In the genomic region with DNA sequence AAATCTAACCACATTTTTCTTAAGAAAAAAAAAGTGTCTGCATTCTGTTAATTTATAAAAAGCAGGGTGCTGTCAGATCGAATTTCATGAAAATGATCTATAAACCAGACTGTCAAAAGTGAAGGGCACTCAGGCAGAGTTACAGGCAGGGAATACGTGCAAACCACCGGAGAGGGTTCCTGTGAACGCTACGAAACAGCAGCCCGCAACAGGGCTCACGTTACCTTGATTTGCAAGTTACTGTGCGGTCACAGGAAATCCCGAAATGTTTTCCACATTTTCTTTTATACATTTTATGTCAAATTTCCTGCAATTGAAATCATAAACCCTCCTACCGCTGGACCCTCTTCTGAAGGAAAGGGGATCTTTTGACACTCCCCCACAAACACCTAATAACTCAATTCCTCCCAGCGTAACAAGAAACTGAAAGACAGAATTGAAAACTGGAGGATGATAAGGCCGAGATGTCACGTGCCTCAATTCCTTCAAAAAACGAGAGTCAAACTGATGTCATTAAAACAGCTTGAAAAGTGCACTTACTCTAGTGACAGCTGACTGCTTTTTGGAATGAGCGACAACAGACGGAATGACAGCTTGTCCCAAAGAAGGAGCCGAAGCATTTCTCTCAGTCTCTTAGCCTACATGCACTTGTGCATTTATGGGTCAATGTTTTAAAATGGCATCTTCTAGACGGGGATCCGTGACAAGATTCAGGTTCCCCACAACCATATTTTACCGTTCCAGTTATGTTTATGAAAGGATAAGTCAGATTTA, we compare ENCODE assay signal across 16 mouse cellular contexts. TPM values are rescaled to one million over a fixed set of nuclear protein-coding genes. Genes with fewer than 3 reads are reported as not detected.
DNase-seq lines count a peak whose midpoint lies in the region; ATAC-seq and TF ChIP-seq lines count a peak whose summit lies in the region.
"Had no signal": no experiment of that assay in that cellular context is flagged by ENCODE, and none has a peak within 500 bp of the region (broad histone marks: within the 10 kb centered on the region; RNA-seq: fewer than 3 reads in every experiment).

No protein-coding gene starts in this region.

- no peak overlapping the region for H3K4me3 ChIP-seq in layer of hippocampus, adult 2 months
- H3K4me3 ChIP-seq in embryonic facial prominence, embryonic 13.5 days, result no peak overlapping the region
- peak overlapping the region; percentile 3; the same call in 1 of the 2 replicates for H3K4me3 ChIP-seq in limb, embryonic 13.5 days
- no peak overlapping the region for H3K4me3 ChIP-seq in hindbrain, embryonic 11.5 days (ENCODE audit: low read depth, low read length)
- H3K4me3 ChIP-seq: forebrain, embryonic 15.5 days; heart, embryonic 13.5 days; hindbrain, embryonic 15.5 days; intestine, embryonic 15.5 days; midbrain, embryonic 10.5 days had no signal

- intact Hi-C loops in heart, postnatal 36 days (cut with DNase I), result loop anchor here (10.0 kb wide), 1 partner anchor 112 kb away; no protein-coding TSS in a partner anchor

- no peaks in the 10 kb centered on the region for H3K9me3 ChIP-seq in embryonic facial prominence, embryonic 13.5 days
- H3K9me3 ChIP-seq in limb, embryonic 13.5 days, result no peaks in the 10 kb centered on the region
- no peaks in the 10 kb centered on the region for H3K9me3 ChIP-seq in hindbrain, embryonic 11.5 days (ENCODE audit: control insufficient read depth, low read length)
- H3K9me3 ChIP-seq: forebrain, embryonic 15.5 days; heart, embryonic 13.5 days; hindbrain, embryonic 15.5 days; intestine, embryonic 15.5 days; midbrain, embryonic 10.5 days had no signal

- H3K27ac ChIP-seq in layer of hippocampus, adult 2 months, result peak overlapping the region; percentile 10; the same call in 1 of the 2 replicates
- no peak overlapping the region for H3K27ac ChIP-seq in embryonic facial prominence, embryonic 13.5 days
- no peak overlapping the region for H3K27ac ChIP-seq in limb, embryonic 13.5 days
- H3K27ac ChIP-seq in hindbrain, embryonic 11.5 days (ENCODE audit: low read depth, low read length), result no peak overlapping the region
- H3K27ac ChIP-seq: forebrain, embryonic 15.5 days; heart, embryonic 13.5 days; hindbrain, embryonic 15.5 days; intestine, embryonic 15.5 days; liver, embryonic 14.5 days; midbrain, embryonic 10.5 days had no signal

- no peak for TF ChIP-seq CTCF in layer of hippocampus, adult 2 months (conservative IDR thresholded peaks at IDR 0.05)

- H3K4me1 ChIP-seq in embryonic facial prominence, embryonic 13.5 days, result peaks cover 21% of the 10 kb centered on the region
- H3K4me1 ChIP-seq in limb, embryonic 13.5 days, result peaks cover 25% of the 10 kb centered on the region
- no peaks in the 10 kb centered on the region for H3K4me1 ChIP-seq in hindbrain, embryonic 11.5 days (replicated peaks; ENCODE audit: control insufficient read depth, insufficient read depth, low read length)
- H3K4me1 ChIP-seq: forebrain, embryonic 15.5 days; hindbrain, embryonic 15.5 days; intestine, embryonic 15.5 days; midbrain, embryonic 10.5 days had no signal

- H3K27me3 ChIP-seq in embryonic facial prominence, embryonic 13.5 days, result peaks cover 52% of the 10 kb centered on the region
- peaks cover 74% of the 10 kb centered on the region for H3K27me3 ChIP-seq in limb, embryonic 13.5 days
- H3K27me3 ChIP-seq in hindbrain, embryonic 11.5 days (ENCODE audit: control insufficient read depth, insufficient read depth, low read length), result no peaks in the 10 kb centered on the region; the same call in 1 of the 2 replicates
- H3K27me3 ChIP-seq: forebrain, embryonic 15.5 days; heart, embryonic 13.5 days; intestine, embryonic 15.5 days had no signal

- H3K36me3 ChIP-seq in embryonic facial prominence, embryonic 13.5 days, result no peaks in the 10 kb centered on the region
- H3K36me3 ChIP-seq in limb, embryonic 13.5 days, result no peaks in the 10 kb centered on the region
- no peaks in the 10 kb centered on the region for H3K36me3 ChIP-seq in hindbrain, embryonic 11.5 days (ENCODE audit: control insufficient read depth, insufficient read depth, low read length)
- H3K36me3 ChIP-seq: heart, embryonic 13.5 days; intestine, embryonic 15.5 days had no signal

- 34% methylated on average over 20 of the region's 20 CpGs for WGBS in embryonic facial prominence, embryonic 13.5 days
- WGBS in limb, embryonic 13.5 days, result 32% methylated on average over 20 of the region's 20 CpGs
- WGBS in hindbrain, embryonic 11.5 days, result 79% methylated on average over 20 of the region's 20 CpGs

- DNase-seq in heart, adult 11 months, result peak; percentile 49
- no peak for DNase-seq in heart, postnatal 36 days
- peak in 1 of 2 experiments; percentile 32 for DNase-seq in layer of hippocampus, adult 2 months (ENCODE audit: low spot score in 2 of 2)
- DNase-seq in layer of hippocampus, postnatal 36 days, result no peak
- DNase-seq in hindbrain, embryonic 11.5 days (ENCODE audit: low spot score), result no peak
- DNase-seq: cerebellum, adult 11 months; right cerebral cortex, postnatal 25 days; thymus, adult 18-20 months had no signal

- H3K4me2 ChIP-seq in embryonic facial prominence, embryonic 13.5 days, result peak overlapping the region; percentile 42
- H3K4me2 ChIP-seq in limb, embryonic 13.5 days (replicated peaks), result peak overlapping the region; percentile 39
- H3K4me2 ChIP-seq in hindbrain, embryonic 11.5 days (replicated peaks; ENCODE audit: low read depth, low read length), result no peak overlapping the region
- H3K4me2 ChIP-seq: forebrain, embryonic 15.5 days; heart, embryonic 13.5 days; hindbrain, embryonic 15.5 days; intestine, embryonic 15.5 days had no signal

- no peak for ATAC-seq in embryonic facial prominence, embryonic 13.5 days (ENCODE audit: insufficient number of reproducible peaks, insufficient read depth, low FRiP score, low TSS enrichment, low read depth)
- peak; percentile 62; the same call in 1 of the 2 replicates for ATAC-seq in limb, embryonic 13.5 days (ENCODE audit: low FRiP score, low read depth)
- ATAC-seq in hindbrain, embryonic 11.5 days (ENCODE audit: low FRiP score), result no peak
- ATAC-seq: intestine, embryonic 15.5 days had no signal

- no peak overlapping the region for H3K9ac ChIP-seq in embryonic facial prominence, embryonic 13.5 days
- no peak overlapping the region for H3K9ac ChIP-seq in limb, embryonic 13.5 days
- H3K9ac ChIP-seq in hindbrain, embryonic 11.5 days (ENCODE audit: low read depth, low read length), result no peak overlapping the region
- H3K9ac ChIP-seq: forebrain, embryonic 15.5 days; heart, embryonic 13.5 days; hindbrain, embryonic 15.5 days; intestine, embryonic 15.5 days; liver, embryonic 14.5 days had no signal

RNA-seq across cellular contexts. Expression of gene Shisa3, which starts 39.3 kb away (rescaled TPM):
- under 1 TPM; 0.80 to 0.81 TPM for total RNA-seq in heart, postnatal 36 days (2021)
- total RNA-seq in layer of hippocampus, adult 2 months (2021), result 1 to 10 TPM in 1 of 2 experiments, under 1 TPM in 1; 0.52 to 1.2 TPM
- under 1 TPM; 0.38 to 0.47 TPM for total RNA-seq in layer of hippocampus, postnatal 36 days (2021)
- 1.7 and 1.9 TPM in 2 replicates for polyA plus RNA-seq in embryonic facial prominence, embryonic 13.5 days (2015; fragmentation: Nextera tagmentation; extraction: Ambion mirVana)
- 8.0 and 12.8 TPM in 2 replicates for polyA plus RNA-seq in limb, embryonic 13.5 days (2015; fragmentation: Nextera tagmentation; extraction: Ambion mirVana)
- polyA plus RNA-seq in hindbrain, embryonic 11.5 days (2014; fragmentation: Nextera tagmentation; extraction: Ambion mirVana), result 3.3 and 5.1 TPM in 2 replicates
